Mouse (Mus musculus): ENCODE data around the gene Vmn1r176. TPM values are rescaled to one million over a fixed set of nuclear protein-coding genes. Genes with fewer than 3 reads are reported as not detected.
"Not testable (repeated sequence)": the region's sequence is repeated elsewhere in the genome, so short reads cannot be mapped to it uniquely, and the experiment has no call there.

Gene Vmn1r176
- polyA plus RNA-seq (2016; fragmentation: Nextera tagmentation; extraction: Ambion mirVana): not detected in 2 replicates

- H3K4me1 ChIP-seq; DNase-seq (ENCODE audit: extremely low spot score, low spot score); H3K27me3 ChIP-seq (ENCODE audit: poor library complexity, severe bottlenecking); H3K36me3 ChIP-seq (replicated peaks); H3K4me3 ChIP-seq; H3K27ac ChIP-seq: not testable (repeated sequence)
- no CpG with 5 or more reads among the region's 1 CpGs for WGBS
- H3K9me3 ChIP-seq: peaks cover 29% of the 10 kb centered on the region
Measured at GRCm38 (mm10) chr7:23837272-23837671, at the start of gene Vmn1r176. TSS of gene Vmn1r176 (minus strand) at chr7:23837372.

- H3K36me3 ChIP-seq (replicated peaks); H3K4me1 ChIP-seq; H3K27me3 ChIP-seq (ENCODE audit: poor library complexity, severe bottlenecking); H3K4me3 ChIP-seq; H3K27ac ChIP-seq; DNase-seq (ENCODE audit: extremely low spot score, low spot score): not testable (repeated sequence)
- peaks cover 24% of the 10 kb centered on the region; the same call in 1 of the 2 replicates for H3K9me3 ChIP-seq
- WGBS: 69% methylated on average over 4 of the region's 4 CpGs
Measured at GRCm38 (mm10) chr7:23876918-23877317, 39.7 kb upstream of the Vmn1r176 start.

- H3K27ac ChIP-seq; H3K36me3 ChIP-seq (replicated peaks); H3K4me3 ChIP-seq; DNase-seq (ENCODE audit: extremely low spot score, low spot score); H3K4me1 ChIP-seq; H3K27me3 ChIP-seq (ENCODE audit: poor library complexity, severe bottlenecking): not testable (repeated sequence)
- H3K9me3 ChIP-seq: peaks cover 25% of the 10 kb centered on the region
- WGBS: 29% methylated on average over 1 of the region's 1 CpGs
Measured at GRCm38 (mm10) chr7:23866349-23866748, 29.2 kb upstream of the Vmn1r176 start, which contains the start of gene Vmn1r177. TSS of gene Vmn1r177 (minus strand) at chr7:23866449.

- not testable (repeated sequence) for H3K27me3 ChIP-seq (ENCODE audit: poor library complexity, severe bottlenecking); H3K4me3 ChIP-seq; H3K4me1 ChIP-seq; H3K36me3 ChIP-seq (replicated peaks); DNase-seq (ENCODE audit: extremely low spot score, low spot score); H3K27ac ChIP-seq
- peaks cover 38% of the 10 kb centered on the region for H3K9me3 ChIP-seq
Measured at GRCm38 (mm10) chr7:23810543-23810942, 26.6 kb downstream of the Vmn1r176 start, which contains the start of gene Vmn1r175. TSS of gene Vmn1r175 (minus strand) at chr7:23810643.

GRCm38 (mm10) chr7:23784526-23784925 is 52.6 kb downstream of the Vmn1r176 start:
- DNase-seq (ENCODE audit: extremely low spot score, low spot score): no peak
- Histone ChIP-seq H3K36me3 (replicated peaks) (no peaks in the 10 kb centered on the region), H3K9me3 (peaks cover 79% of the 10 kb centered on the region), H3K27me3 (ENCODE audit: poor library complexity, severe bottlenecking) (no peaks in the 10 kb centered on the region), H3K4me1 (no peaks in the 10 kb centered on the region), H3K27ac (no peak overlapping the region), H3K4me3 (no peak overlapping the region)
- WGBS: 81% methylated on average over 6 of the region's 6 CpGs

Other genes with a start within 250 kb of the Vmn1r176 start
- not detected in 2 replicates for gene Vmn1r170, start 231.2 kb downstream of the Vmn1r176 start, polyA plus RNA-seq (2016; fragmentation: Nextera tagmentation; extraction: Ambion mirVana)
- not detected in 2 replicates for gene Vmn1r171, start 206.7 kb downstream of the Vmn1r176 start, polyA plus RNA-seq (2016; fragmentation: Nextera tagmentation; extraction: Ambion mirVana)
- not detected in 2 replicates for gene Vmn1r172, start 179.1 kb downstream of the Vmn1r176 start, polyA plus RNA-seq (2016; fragmentation: Nextera tagmentation; extraction: Ambion mirVana)
- not detected in 2 replicates for gene Vmn1r173, start 136.7 kb downstream of the Vmn1r176 start, polyA plus RNA-seq (2016; fragmentation: Nextera tagmentation; extraction: Ambion mirVana)
- gene Vmn1r174, start 85.1 kb downstream of the Vmn1r176 start, polyA plus RNA-seq (2016; fragmentation: Nextera tagmentation; extraction: Ambion mirVana): not detected in 2 replicates
- gene Vmn1r175, start 26.7 kb downstream of the Vmn1r176 start, polyA plus RNA-seq (2016; fragmentation: Nextera tagmentation; extraction: Ambion mirVana): not detected in 2 replicates
- not detected in 2 replicates for gene Vmn1r177, start 29.1 kb upstream of the Vmn1r176 start, polyA plus RNA-seq (2016; fragmentation: Nextera tagmentation; extraction: Ambion mirVana)
- gene Vmn1r178, start 54.6 kb upstream of the Vmn1r176 start, polyA plus RNA-seq (2016; fragmentation: Nextera tagmentation; extraction: Ambion mirVana): not detected in 2 replicates
- gene Vmn1r179, start 89.6 kb upstream of the Vmn1r176 start, polyA plus RNA-seq (2016; fragmentation: Nextera tagmentation; extraction: Ambion mirVana): not detected in 2 replicates
- not detected in 2 replicates for gene Vmn1r180, start 113.3 kb upstream of the Vmn1r176 start, polyA plus RNA-seq (2016; fragmentation: Nextera tagmentation; extraction: Ambion mirVana)
- gene Vmn1r181, start 137.2 kb upstream of the Vmn1r176 start, polyA plus RNA-seq (2016; fragmentation: Nextera tagmentation; extraction: Ambion mirVana): not detected in 2 replicates
- gene V1rd19, start 164.3 kb upstream of the Vmn1r176 start, polyA plus RNA-seq (2016; fragmentation: Nextera tagmentation; extraction: Ambion mirVana): not detected in 2 replicates
- not detected in 2 replicates for gene Vmn1r183, start 215.9 kb upstream of the Vmn1r176 start, polyA plus RNA-seq (2016; fragmentation: Nextera tagmentation; extraction: Ambion mirVana)
- 27.9 and 28.4 TPM in 2 replicates for gene Zfp180, start 244.6 kb upstream of the Vmn1r176 start, polyA plus RNA-seq (2016; fragmentation: Nextera tagmentation; extraction: Ambion mirVana)